Mouse (Mus musculus): ENCODE measurements around the gene Majin. TPM values are rescaled to one million over a fixed set of nuclear protein-coding genes. Genes with fewer than 3 reads are reported as not detected.

The Majin gene
- not detected in 2 replicates for polyA plus RNA-seq (2015; fragmentation: Nextera tagmentation; extraction: Ambion mirVana)

- H3K27ac ChIP-seq (ENCODE audit: low read length) = no peak within 1 kb of the TSS
- 84% methylated on average over 23 of the region's 23 CpGs for WGBS
- no peaks in the 10 kb centered on the region for H3K27me3 ChIP-seq (replicated peaks; ENCODE audit: control insufficient read depth, insufficient read depth, low read length)
- no peaks in the 10 kb centered on the region for H3K9me3 ChIP-seq (ENCODE audit: control insufficient read depth, low read length)
- H3K36me3 ChIP-seq (ENCODE audit: control insufficient read depth, insufficient read depth, low read length) = no peaks in the 10 kb centered on the region
- H3K9ac ChIP-seq (ENCODE audit: low read depth, low read length) = no peak within 1 kb of the TSS
- H3K4me3 ChIP-seq (ENCODE audit: low read length) = no peak within 1 kb of the TSS
- no peaks in the 10 kb centered on the region for H3K4me1 ChIP-seq (ENCODE audit: control insufficient read depth, insufficient read depth, low read length)
- no peak for ATAC-seq
- no peak within 1 kb of the TSS for H3K4me2 ChIP-seq (ENCODE audit: low read depth, low read length)
Observed at GRCm38 (mm10) chr19:6184131-6184530, at the start of gene Majin. Majin (plus strand) TSS chr19:6184388.

GRCm38 (mm10) chr19:6136397-6136796 lies 47.8 kb upstream of the Majin start:
- Histone ChIP-seq H3K9ac (ENCODE audit: low read depth, low read length) (no peak overlapping the region), H3K4me3 (ENCODE audit: low read length) (no peak overlapping the region), H3K4me1 (ENCODE audit: control insufficient read depth, insufficient read depth, low read length) (0 out of 2 replicates have a peak, but pooled peaks cover 3% of the 10 kb centered on the region), H3K4me2 (ENCODE audit: low read depth, low read length) (no peak overlapping the region), H3K9me3 (ENCODE audit: control insufficient read depth, low read length) (no peaks in the 10 kb centered on the region), H3K36me3 (ENCODE audit: control insufficient read depth, insufficient read depth, low read length) (peaks cover 7% of the 10 kb centered on the region; the same call in 1 of the 2 replicates), H3K27me3 (replicated peaks; ENCODE audit: control insufficient read depth, insufficient read depth, low read length) (no peaks in the 10 kb centered on the region), H3K27ac (ENCODE audit: low read length) (no peak overlapping the region)
- ATAC-seq = no peak
- 80% methylated on average over 3 of the region's 3 CpGs for WGBS

GRCm38 (mm10) chr19:6139701-6140100 lies 44.5 kb upstream of the Majin start:
- Histone ChIP-seq H3K4me2 (ENCODE audit: low read depth, low read length) (peak overlapping the region; percentile 83; the same call in 1 of the 2 replicates), H3K27me3 (replicated peaks; ENCODE audit: control insufficient read depth, insufficient read depth, low read length) (no peaks in the 10 kb centered on the region), H3K4me1 (ENCODE audit: control insufficient read depth, insufficient read depth, low read length) (0 out of 2 replicates have a peak, but pooled peaks cover 3% of the 10 kb centered on the region), H3K9me3 (ENCODE audit: control insufficient read depth, low read length) (no peaks in the 10 kb centered on the region), H3K9ac (ENCODE audit: low read depth, low read length) (peak overlapping the region; percentile 86; the same call in 1 of the 2 replicates), H3K4me3 (ENCODE audit: low read length) (no peak overlapping the region; the same call in 1 of the 2 replicates), H3K36me3 (ENCODE audit: control insufficient read depth, insufficient read depth, low read length) (peaks cover 7% of the 10 kb centered on the region; the same call in 1 of the 2 replicates), H3K27ac (ENCODE audit: low read length) (no peak overlapping the region)
- 97% methylated on average over 6 of the region's 6 CpGs for WGBS
- no peak for ATAC-seq

- Histone ChIP-seq H3K4me2 (ENCODE audit: low read depth, low read length) (peak overlapping the region; percentile 83), H3K4me1 (ENCODE audit: control insufficient read depth, insufficient read depth, low read length) (0 out of 2 replicates have a peak, but pooled peaks cover 3% of the 10 kb centered on the region), H3K27ac (ENCODE audit: low read length) (peak overlapping the region; percentile 93), H3K9me3 (ENCODE audit: control insufficient read depth, low read length) (no peaks in the 10 kb centered on the region), H3K9ac (ENCODE audit: low read depth, low read length) (peak overlapping the region; percentile 86), H3K4me3 (ENCODE audit: low read length) (peak overlapping the region; percentile 75), H3K27me3 (replicated peaks; ENCODE audit: control insufficient read depth, insufficient read depth, low read length) (no peaks in the 10 kb centered on the region), H3K36me3 (ENCODE audit: control insufficient read depth, insufficient read depth, low read length) (peaks cover 7% of the 10 kb centered on the region; the same call in 1 of the 2 replicates)
- WGBS = 3% methylated on average over 16 of the region's 16 CpGs
- ATAC-seq = no peak
Observed at GRCm38 (mm10) chr19:6140374-6140677, 43.9 kb upstream of the Majin start.

GRCm38 (mm10) chr19:6140678-6141393 lies 43.4 kb upstream of the Majin start, which contains the start of gene Batf2:
Batf2 (plus strand) TSS chr19:6140983.
- H3K9ac ChIP-seq (ENCODE audit: low read depth, low read length) = peak within 1 kb of the TSS; percentile 86
- H3K27ac ChIP-seq (ENCODE audit: low read length) = peak within 1 kb of the TSS; percentile 93
- ATAC-seq = peak; percentile 95
- H3K4me3 ChIP-seq (ENCODE audit: low read length) = peak within 1 kb of the TSS; percentile 75
- under 1% methylated on average over 68 of the region's 68 CpGs for WGBS
- H3K27me3 ChIP-seq (replicated peaks; ENCODE audit: control insufficient read depth, insufficient read depth, low read length) = no peaks in the 10 kb centered on the region
- H3K4me2 ChIP-seq (ENCODE audit: low read depth, low read length) = peak within 1 kb of the TSS; percentile 83
- H3K36me3 ChIP-seq (ENCODE audit: control insufficient read depth, insufficient read depth, low read length) = peaks cover 4% of the 10 kb centered on the region; the same call in 1 of the 2 replicates
- H3K4me1 ChIP-seq (ENCODE audit: control insufficient read depth, insufficient read depth, low read length) = 0 out of 2 replicates have a peak, but pooled peaks cover 3% of the 10 kb centered on the region
- H3K9me3 ChIP-seq (ENCODE audit: control insufficient read depth, low read length) = no peaks in the 10 kb centered on the region

GRCm38 (mm10) chr19:6141394-6141749 lies 42.8 kb upstream of the Majin start, which contains the start of gene Arl2:
Arl2 (minus strand) TSS chr19:6141548.
- Histone ChIP-seq H3K4me1 (ENCODE audit: control insufficient read depth, insufficient read depth, low read length) (0 out of 2 replicates have a peak, but pooled peaks cover 3% of the 10 kb centered on the region), H3K4me2 (ENCODE audit: low read depth, low read length) (peak within 1 kb of the TSS; percentile 83), H3K9me3 (ENCODE audit: control insufficient read depth, low read length) (no peaks in the 10 kb centered on the region), H3K9ac (ENCODE audit: low read depth, low read length) (peak within 1 kb of the TSS; percentile 86), H3K36me3 (ENCODE audit: control insufficient read depth, insufficient read depth, low read length) (peaks cover 4% of the 10 kb centered on the region; the same call in 1 of the 2 replicates), H3K27me3 (replicated peaks; ENCODE audit: control insufficient read depth, insufficient read depth, low read length) (no peaks in the 10 kb centered on the region), H3K4me3 (ENCODE audit: low read length) (peak within 1 kb of the TSS; percentile 75), H3K27ac (ENCODE audit: low read length) (peak within 1 kb of the TSS; percentile 93)
- under 1% methylated on average over 15 of the region's 15 CpGs for WGBS
- peak; percentile 79 for ATAC-seq

- Histone ChIP-seq H3K4me2 (ENCODE audit: low read depth, low read length) (no peak overlapping the region), H3K9me3 (ENCODE audit: control insufficient read depth, low read length) (no peaks in the 10 kb centered on the region), H3K9ac (ENCODE audit: low read depth, low read length) (no peak overlapping the region), H3K36me3 (ENCODE audit: control insufficient read depth, insufficient read depth, low read length) (no peaks in the 10 kb centered on the region), H3K27ac (ENCODE audit: low read length) (no peak overlapping the region), H3K27me3 (replicated peaks; ENCODE audit: control insufficient read depth, insufficient read depth, low read length) (no peaks in the 10 kb centered on the region), H3K4me3 (ENCODE audit: low read length) (no peak overlapping the region), H3K4me1 (ENCODE audit: control insufficient read depth, insufficient read depth, low read length) (0 out of 2 replicates have a peak, but pooled peaks cover 3% of the 10 kb centered on the region)
- 71% methylated on average over 5 of the region's 5 CpGs for WGBS
- ATAC-seq = no peak
Observed at GRCm38 (mm10) chr19:6144842-6145241, 39.3 kb upstream of the Majin start.

- Histone ChIP-seq H3K27me3 (replicated peaks; ENCODE audit: control insufficient read depth, insufficient read depth, low read length) (no peaks in the 10 kb centered on the region), H3K36me3 (ENCODE audit: control insufficient read depth, insufficient read depth, low read length) (no peaks in the 10 kb centered on the region), H3K9me3 (ENCODE audit: control insufficient read depth, low read length) (no peaks in the 10 kb centered on the region), H3K4me3 (ENCODE audit: low read length) (no peak overlapping the region), H3K9ac (ENCODE audit: low read depth, low read length) (no peak overlapping the region), H3K4me1 (ENCODE audit: control insufficient read depth, insufficient read depth, low read length) (no peaks in the 10 kb centered on the region), H3K4me2 (ENCODE audit: low read depth, low read length) (no peak overlapping the region), H3K27ac (ENCODE audit: low read length) (no peak overlapping the region)
- no peak for ATAC-seq
- WGBS = 79% methylated on average over 9 of the region's 9 CpGs
Observed at GRCm38 (mm10) chr19:6155174-6155573, 29.0 kb upstream of the Majin start.

GRCm38 (mm10) chr19:6156372-6156771 lies 27.8 kb upstream of the Majin start:
- no peak for ATAC-seq
- H3K27me3 ChIP-seq (replicated peaks; ENCODE audit: control insufficient read depth, insufficient read depth, low read length) = no peaks in the 10 kb centered on the region
- H3K4me1 ChIP-seq (ENCODE audit: control insufficient read depth, insufficient read depth, low read length) = no peaks in the 10 kb centered on the region

More at GRCm38 (mm10) chr19:6156372-6156771, 27.8 kb upstream of the Majin start:
- no peak overlapping the region for H3K4me3 ChIP-seq (ENCODE audit: low read length)
- no peaks in the 10 kb centered on the region for H3K9me3 ChIP-seq (ENCODE audit: control insufficient read depth, low read length)
- H3K27ac ChIP-seq (ENCODE audit: low read length) = no peak overlapping the region
- H3K4me2 ChIP-seq (ENCODE audit: low read depth, low read length) = no peak overlapping the region
- WGBS = 56% methylated on average over 8 of the region's 8 CpGs
- H3K9ac ChIP-seq (ENCODE audit: low read depth, low read length) = no peak overlapping the region
- H3K36me3 ChIP-seq (ENCODE audit: control insufficient read depth, insufficient read depth, low read length) = no peaks in the 10 kb centered on the region
